Mouse (Mus musculus): ENCODE results near the gene Trp53bp2. TPM values are rescaled to one million over a fixed set of nuclear protein-coding genes. Genes with fewer than 3 reads are reported as not detected.

Trp53bp2 gene
- polyA plus RNA-seq, 1 experiment from 2014 or later = 42.5 TPM

DNA sequence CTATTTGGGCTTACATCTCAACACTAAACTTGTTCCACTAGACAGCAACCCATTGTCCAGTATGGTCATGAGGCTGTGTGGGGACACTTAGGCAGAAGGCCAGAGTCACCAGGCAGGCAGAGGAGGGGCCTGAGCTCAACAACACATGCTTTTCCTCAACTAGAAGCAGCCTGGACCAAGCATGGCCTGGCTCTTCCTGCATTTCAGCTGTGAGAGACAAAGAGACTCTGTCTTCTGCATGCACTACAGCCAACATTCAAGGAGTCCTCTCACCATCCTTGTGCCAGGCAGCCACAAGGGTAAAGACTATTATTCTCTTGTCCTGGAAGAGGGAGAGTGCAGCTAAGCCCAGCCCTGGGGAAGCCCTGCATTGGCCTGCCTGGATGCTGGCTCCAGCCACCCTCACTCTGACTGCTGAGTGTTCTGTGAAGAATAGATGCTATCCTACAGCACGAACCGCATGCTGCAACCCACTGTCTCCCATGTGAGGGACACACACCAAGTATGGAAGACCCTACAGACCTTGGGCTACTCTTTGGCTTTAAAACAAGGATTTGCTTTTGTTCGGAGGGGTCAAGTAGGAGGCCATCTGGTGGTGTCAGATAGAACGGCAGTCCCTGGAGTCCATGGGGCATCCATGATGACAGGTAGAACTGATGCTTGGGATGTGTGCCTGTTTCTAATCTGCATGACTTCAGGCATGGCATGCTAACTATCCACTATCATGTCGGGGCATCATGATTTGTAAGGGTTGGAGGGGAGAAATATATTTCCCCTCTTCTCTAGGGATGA lies 66.2 kb downstream of the Trp53bp2 start:
- H3K4me2 ChIP-seq (ENCODE audit: low read depth, low read length) = no peak overlapping the region
- no peak for ATAC-seq (replicated peaks; ENCODE audit: insufficient number of reproducible peaks, low FRiP score, low TSS enrichment, low read depth)
- no peak overlapping the region for H3K9ac ChIP-seq (replicated peaks; ENCODE audit: low read length)
- peaks cover 6% of the 10 kb centered on the region for H3K36me3 ChIP-seq (replicated peaks; ENCODE audit: control insufficient read depth, insufficient read depth, low read depth, low read length)
- H3K27me3 ChIP-seq (ENCODE audit: control insufficient read depth, insufficient read depth, low read length) = no peaks in the 10 kb centered on the region
- 82% methylated on average over 5 of the region's 5 CpGs for WGBS
- H3K4me1 ChIP-seq (ENCODE audit: control insufficient read depth, insufficient read depth, low read length) = no peaks in the 10 kb centered on the region
- no peak overlapping the region for H3K4me3 ChIP-seq (ENCODE audit: low read depth, low read length)
- no peak overlapping the region for H3K27ac ChIP-seq (replicated peaks; ENCODE audit: low read depth, low read length)
- no peaks in the 10 kb centered on the region for H3K9me3 ChIP-seq (replicated peaks; ENCODE audit: control insufficient read depth, low read length)
- DNase-seq (ENCODE audit: low spot score) = no peak

DNA sequence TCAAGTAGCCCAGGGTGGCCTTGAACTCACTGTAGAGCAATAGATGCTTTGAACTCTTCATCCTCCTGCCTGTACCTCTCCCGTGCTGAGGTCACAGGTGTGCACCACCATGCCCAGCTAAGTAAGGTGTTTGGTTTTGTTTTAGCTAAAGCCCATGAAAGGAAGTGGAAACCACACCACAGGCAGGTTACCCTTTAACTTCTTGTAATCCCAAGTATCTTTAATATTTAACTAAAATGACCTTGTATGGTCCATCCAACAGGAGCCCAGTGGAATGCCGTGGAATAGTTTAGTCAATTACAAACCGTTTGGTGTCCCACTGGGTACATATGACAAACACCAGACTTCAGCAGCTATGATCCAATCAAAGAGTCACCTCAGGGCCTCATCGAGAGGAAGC lies 70.0 kb downstream of the Trp53bp2 start:
- 87% methylated on average over 4 of the region's 4 CpGs for WGBS
- no peaks in the 10 kb centered on the region for H3K4me1 ChIP-seq (ENCODE audit: control insufficient read depth, insufficient read depth, low read length)

DNA sequence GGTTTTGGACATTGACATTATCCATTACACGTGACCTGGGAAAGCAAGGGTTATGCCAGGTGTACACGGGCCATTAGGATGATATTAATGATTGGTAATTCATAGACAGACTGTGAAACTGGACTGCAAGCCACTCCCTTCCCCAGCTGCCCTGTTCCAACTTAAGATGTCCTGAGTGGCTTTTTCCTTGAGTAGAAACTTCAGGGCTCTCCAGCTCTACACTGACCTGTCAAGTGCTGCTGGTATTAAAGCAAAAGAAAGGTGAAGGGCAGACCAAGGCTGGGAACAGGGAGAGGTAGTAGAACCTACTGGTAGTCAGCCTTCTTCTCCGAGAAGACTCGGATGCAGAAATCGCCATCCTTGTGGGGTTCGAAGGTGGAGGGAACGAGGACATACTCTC lies 72.2 kb downstream of the Trp53bp2 start:
- Histone ChIP-seq H3K36me3 (replicated peaks; ENCODE audit: control insufficient read depth, insufficient read depth, low read depth, low read length) (peaks cover 3% of the 10 kb centered on the region), H3K9me3 (replicated peaks; ENCODE audit: control insufficient read depth, low read length) (no peaks in the 10 kb centered on the region), H3K4me3 (ENCODE audit: low read depth, low read length) (no peak overlapping the region), H3K27me3 (ENCODE audit: control insufficient read depth, insufficient read depth, low read length) (no peaks in the 10 kb centered on the region), H3K9ac (replicated peaks; ENCODE audit: low read length) (no peak overlapping the region), H3K4me2 (ENCODE audit: low read depth, low read length) (no peak overlapping the region), H3K4me1 (ENCODE audit: control insufficient read depth, insufficient read depth, low read length) (no peaks in the 10 kb centered on the region), H3K27ac (replicated peaks; ENCODE audit: low read depth, low read length) (no peak overlapping the region)
- ATAC-seq (replicated peaks; ENCODE audit: insufficient number of reproducible peaks, low FRiP score, low TSS enrichment, low read depth) = no peak
- DNase-seq (ENCODE audit: low spot score) = no peak
- 92% methylated on average over 7 of the region's 7 CpGs for WGBS

More for the DNA sequence above, 70.0 kb downstream of the Trp53bp2 start:
- no peak overlapping the region for H3K4me2 ChIP-seq (ENCODE audit: low read depth, low read length)
- no peak overlapping the region for H3K27ac ChIP-seq (replicated peaks; ENCODE audit: low read depth, low read length)
- no peaks in the 10 kb centered on the region for H3K9me3 ChIP-seq (replicated peaks; ENCODE audit: control insufficient read depth, low read length)
- no peaks in the 10 kb centered on the region for H3K27me3 ChIP-seq (ENCODE audit: control insufficient read depth, insufficient read depth, low read length)
- ATAC-seq (replicated peaks; ENCODE audit: insufficient number of reproducible peaks, low FRiP score, low TSS enrichment, low read depth) (no peak), DNase-seq (ENCODE audit: low spot score) (no peak)
- H3K9ac ChIP-seq (replicated peaks; ENCODE audit: low read length) = no peak overlapping the region
- peaks cover 3% of the 10 kb centered on the region for H3K36me3 ChIP-seq (replicated peaks; ENCODE audit: control insufficient read depth, insufficient read depth, low read depth, low read length)
- H3K4me3 ChIP-seq (ENCODE audit: low read depth, low read length) = no peak overlapping the region

DNA sequence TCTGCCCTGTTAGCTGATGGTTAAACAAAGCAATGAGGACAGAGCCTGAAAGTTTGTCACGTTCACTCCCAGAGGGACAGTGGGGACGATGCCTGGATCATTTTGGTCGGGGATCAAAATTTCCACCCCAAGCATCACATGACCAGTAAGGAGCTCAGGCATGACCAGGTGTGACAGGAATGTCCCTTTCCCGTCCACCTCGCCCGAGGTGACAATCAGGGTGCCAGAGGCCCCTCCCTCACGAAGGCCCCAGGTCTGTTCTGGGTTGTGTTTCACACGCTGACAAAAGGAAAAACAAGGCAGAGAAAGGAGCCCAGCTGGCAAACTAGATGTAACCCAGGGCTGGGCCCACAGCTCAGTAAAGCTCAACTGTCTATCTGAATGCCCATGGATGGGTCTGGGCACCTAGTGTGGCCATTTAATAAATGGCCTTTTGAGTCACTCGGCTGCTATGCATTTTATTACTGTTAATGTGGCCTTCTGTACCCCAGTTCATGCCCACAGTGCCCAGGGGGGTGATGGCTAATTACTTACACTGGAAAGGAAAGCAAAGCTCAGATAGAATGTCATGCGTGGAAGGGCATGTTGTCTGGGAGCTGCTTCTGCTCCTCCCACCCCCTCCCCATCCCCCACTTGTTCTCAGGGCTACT lies 72.8 kb downstream of the Trp53bp2 start:
- H3K36me3 ChIP-seq (replicated peaks; ENCODE audit: control insufficient read depth, insufficient read depth, low read depth, low read length) = peaks cover 6% of the 10 kb centered on the region
- H3K9me3 ChIP-seq (replicated peaks; ENCODE audit: control insufficient read depth, low read length) = no peaks in the 10 kb centered on the region
- 88% methylated on average over 10 of the region's 10 CpGs for WGBS
- no peak for ATAC-seq (replicated peaks; ENCODE audit: insufficient number of reproducible peaks, low FRiP score, low TSS enrichment, low read depth)
- no peaks in the 10 kb centered on the region for H3K27me3 ChIP-seq (ENCODE audit: control insufficient read depth, insufficient read depth, low read length)
- no peak for DNase-seq (ENCODE audit: low spot score)
- H3K27ac ChIP-seq (replicated peaks; ENCODE audit: low read depth, low read length) = no peak overlapping the region
- H3K9ac ChIP-seq (replicated peaks; ENCODE audit: low read length) = no peak overlapping the region
- no peak overlapping the region for H3K4me3 ChIP-seq (ENCODE audit: low read depth, low read length)
- no peak overlapping the region for H3K4me2 ChIP-seq (ENCODE audit: low read depth, low read length)
- H3K4me1 ChIP-seq (ENCODE audit: control insufficient read depth, insufficient read depth, low read length) = no peaks in the 10 kb centered on the region

DNA sequence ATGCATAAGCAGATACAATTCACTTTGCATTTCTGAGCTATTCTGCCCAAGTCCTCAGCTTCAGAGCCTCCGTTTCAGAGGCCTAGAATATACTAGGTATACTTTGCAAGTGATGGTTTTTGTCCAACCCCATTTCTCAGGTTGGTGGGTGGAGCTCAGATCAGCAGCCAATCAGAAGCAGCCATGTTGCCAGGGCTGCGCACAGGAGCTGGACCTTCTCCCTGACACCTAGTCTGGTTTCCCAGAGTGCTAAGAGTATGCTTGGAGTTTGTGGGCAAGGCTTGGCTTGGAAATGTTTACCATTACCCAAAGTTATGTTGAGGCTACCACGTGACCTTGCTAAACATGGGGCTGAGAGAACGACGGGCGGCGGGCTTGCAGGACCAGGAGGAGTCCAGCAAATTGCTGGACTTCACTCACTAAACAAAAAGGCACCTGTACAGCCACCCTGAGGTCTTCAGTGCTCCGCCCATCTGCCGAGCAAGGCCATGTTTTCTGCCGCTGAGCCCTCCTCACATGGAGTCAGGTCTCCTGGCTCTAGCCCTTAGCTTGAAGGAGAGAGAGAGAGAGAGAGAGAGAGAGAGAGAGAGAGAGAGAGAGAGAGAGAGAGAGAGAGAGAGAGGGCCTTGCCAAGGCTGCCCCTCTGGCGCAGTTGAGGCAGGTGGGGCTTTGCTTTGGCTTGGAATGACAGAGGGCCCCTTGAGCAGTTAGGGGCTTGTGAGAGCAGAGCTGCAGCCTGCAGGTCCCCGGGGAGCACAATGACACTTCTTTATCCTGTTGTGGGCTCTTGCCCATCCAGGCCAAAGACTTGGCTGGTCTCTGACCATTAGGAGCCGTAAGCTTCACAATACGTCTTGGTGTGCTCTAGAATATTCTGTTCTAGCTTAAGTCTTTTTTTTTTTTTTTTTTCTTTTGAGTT lies 74.3 kb downstream of the Trp53bp2 start:
- H3K4me2 ChIP-seq (ENCODE audit: low read depth, low read length) = no peak overlapping the region
- H3K9me3 ChIP-seq (replicated peaks; ENCODE audit: control insufficient read depth, low read length) = no peaks in the 10 kb centered on the region
- H3K9ac ChIP-seq (replicated peaks; ENCODE audit: low read length) = no peak overlapping the region
- H3K4me3 ChIP-seq (ENCODE audit: low read depth, low read length) = no peak overlapping the region
- no peaks in the 10 kb centered on the region for H3K27me3 ChIP-seq (ENCODE audit: control insufficient read depth, insufficient read depth, low read length)
- WGBS = 82% methylated on average over 14 of the region's 14 CpGs
- ATAC-seq (replicated peaks; ENCODE audit: insufficient number of reproducible peaks, low FRiP score, low TSS enrichment, low read depth) (no peak), DNase-seq (ENCODE audit: low spot score) (no peak)
- no peaks in the 10 kb centered on the region for H3K4me1 ChIP-seq (ENCODE audit: control insufficient read depth, insufficient read depth, low read length)
- no peak overlapping the region for H3K27ac ChIP-seq (replicated peaks; ENCODE audit: low read depth, low read length)
- peaks cover 6% of the 10 kb centered on the region for H3K36me3 ChIP-seq (replicated peaks; ENCODE audit: control insufficient read depth, insufficient read depth, low read depth, low read length)

DNA sequence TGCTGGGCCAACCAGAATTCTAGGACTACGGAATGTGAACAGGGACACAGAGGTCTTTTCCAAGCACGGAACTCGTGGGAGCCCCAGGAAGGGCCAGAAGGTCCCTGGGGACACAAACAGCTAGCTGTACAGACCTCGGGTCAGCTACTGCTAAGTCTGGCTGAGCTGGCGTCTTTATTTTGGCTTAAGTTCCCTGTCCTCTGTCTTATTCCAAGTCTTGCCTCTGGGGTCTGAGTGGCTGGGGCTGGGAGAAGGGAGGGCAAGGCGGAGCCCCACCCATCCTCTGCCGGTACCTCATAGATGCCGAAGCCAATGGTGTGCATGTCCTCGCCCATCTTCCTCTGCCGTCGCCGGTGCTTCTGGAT lies 74.9 kb downstream of the Trp53bp2 start:
- no peak for DNase-seq (ENCODE audit: low spot score)
- WGBS = 82% methylated on average over 12 of the region's 12 CpGs
- Histone ChIP-seq H3K4me2 (ENCODE audit: low read depth, low read length) (no peak overlapping the region), H3K9me3 (replicated peaks; ENCODE audit: control insufficient read depth, low read length) (no peaks in the 10 kb centered on the region), H3K36me3 (replicated peaks; ENCODE audit: control insufficient read depth, insufficient read depth, low read depth, low read length) (peaks cover 6% of the 10 kb centered on the region), H3K4me1 (ENCODE audit: control insufficient read depth, insufficient read depth, low read length) (no peaks in the 10 kb centered on the region), H3K27me3 (ENCODE audit: control insufficient read depth, insufficient read depth, low read length) (no peaks in the 10 kb centered on the region), H3K9ac (replicated peaks; ENCODE audit: low read length) (no peak overlapping the region), H3K27ac (replicated peaks; ENCODE audit: low read depth, low read length) (no peak overlapping the region), H3K4me3 (ENCODE audit: low read depth, low read length) (no peak overlapping the region)
- no peak for ATAC-seq (replicated peaks; ENCODE audit: insufficient number of reproducible peaks, low FRiP score, low TSS enrichment, low read depth)

DNA sequence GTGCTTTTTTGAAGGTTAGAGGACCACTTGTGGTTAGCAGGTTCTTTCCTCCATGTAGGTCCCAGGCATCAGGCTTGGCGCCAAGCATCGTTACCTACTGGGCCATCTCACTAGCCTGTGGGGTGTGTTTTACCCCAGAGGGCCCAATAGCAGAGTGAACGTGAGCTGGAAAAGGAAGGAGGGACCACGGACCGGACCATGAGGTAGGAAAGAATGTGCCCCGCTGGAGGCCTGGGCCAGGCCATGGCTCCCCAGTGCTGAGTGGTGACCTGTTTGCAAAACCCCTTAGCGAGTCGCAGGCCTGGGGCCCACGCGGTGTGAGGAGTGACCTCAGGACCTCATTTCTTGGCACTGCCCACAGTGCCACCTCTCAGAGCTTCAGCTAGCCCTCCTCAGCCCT lies 79.5 kb downstream of the Trp53bp2 start:
- H3K4me1 ChIP-seq (ENCODE audit: control insufficient read depth, insufficient read depth, low read length) = no peaks in the 10 kb centered on the region
- DNase-seq (ENCODE audit: low spot score) (no peak), ATAC-seq (replicated peaks; ENCODE audit: insufficient number of reproducible peaks, low FRiP score, low TSS enrichment, low read depth) (peak; percentile 3; the same call in 1 of the 2 replicates)
- 86% methylated on average over 10 of the region's 10 CpGs for WGBS
- H3K27ac ChIP-seq (replicated peaks; ENCODE audit: low read depth, low read length) = no peak overlapping the region
- H3K9ac ChIP-seq (replicated peaks; ENCODE audit: low read length) = no peak overlapping the region
- peaks cover 4% of the 10 kb centered on the region for H3K36me3 ChIP-seq (replicated peaks; ENCODE audit: control insufficient read depth, insufficient read depth, low read depth, low read length)
- H3K4me3 ChIP-seq (ENCODE audit: low read depth, low read length) = no peak overlapping the region
- H3K27me3 ChIP-seq (ENCODE audit: control insufficient read depth, insufficient read depth, low read length) = no peaks in the 10 kb centered on the region
- H3K9me3 ChIP-seq (replicated peaks; ENCODE audit: control insufficient read depth, low read length) = no peaks in the 10 kb centered on the region
- H3K4me2 ChIP-seq (ENCODE audit: low read depth, low read length) = no peak overlapping the region

Measured in embryonic facial prominence, embryonic 11.5 days (tissue).